Mouse (Mus musculus) liver, postnatal 0 days (tissue): ENCODE data around the gene Dusp15. TPM values are rescaled to one million over a fixed set of nuclear protein-coding genes. Genes with fewer than 3 reads are reported as not detected.

Experiments
- ATAC-seq: fragments of 200-750 bp; cut with Nextera tagmentation; 2 replicates; pipeline ENCODE4 v1.8.0; 2017; ENCODE audit warnings: mild to moderate bottlenecking, moderate library complexity
- DNase-seq: peaks from one replicate; pipeline ENCODE4 v3.0.0-alpha.2; 2016
- H3K27ac ChIP-seq: fragments of 300-500 bp; sonication (generic); 2 replicates; pipeline ENCODE4 v1.5.1; 2014; ENCODE audit warnings: antibody characterized with exemption, moderate library complexity, mild to moderate bottlenecking, low read depth
- H3K27me3 ChIP-seq: fragments of 300-500 bp; sonication (generic); 2 replicates; pipeline ENCODE4 v1.6.1; 2014; ENCODE audit warnings: low read length, control low read depth, mixed read lengths; ENCODE audit not compliant: insufficient read depth
- H3K36me3 ChIP-seq: fragments of 300-500 bp; sonication (generic); replicated peaks from 2 replicates; pipeline ENCODE4 v1.6.1; 2014; ENCODE audit warnings: mild to moderate bottlenecking, control low read depth, low read length, moderate library complexity, mixed read lengths; ENCODE audit not compliant: insufficient read depth
- H3K4me1 ChIP-seq: fragments of 300-500 bp; sonication (generic); 2 replicates; pipeline ENCODE4 v1.6.1; 2014; ENCODE audit warnings: antibody characterized with exemption, mild to moderate bottlenecking, control low read depth; ENCODE audit not compliant: insufficient read depth
- H3K4me2 ChIP-seq: fragments of 300-500 bp; sonication (generic); 2 replicates; pipeline ENCODE4 v1.6.1; 2014; ENCODE audit warnings: low read depth, mild to moderate bottlenecking, low read length, moderate library complexity, mixed read lengths
- H3K4me3 ChIP-seq: fragments of 300-500 bp; sonication (generic); 2 replicates; pipeline ENCODE4 v1.5.1; 2014; ENCODE audit warnings: low read depth, low read length
- H3K9ac ChIP-seq: fragments of 300-500 bp; sonication (generic); replicated peaks from 2 replicates; pipeline ENCODE4 v1.6.1; 2014; ENCODE audit warnings: mild to moderate bottlenecking, moderate library complexity
- H3K9me3 ChIP-seq: fragments of 300-500 bp; sonication (generic); 2 replicates; pipeline ENCODE4 v1.6.1; 2016; ENCODE audit warnings: mild to moderate bottlenecking, control low read depth, low read length, mixed read lengths
- CTCF ChIP-seq: sonication (generic); IDR thresholded peaks from 2 replicates; pipeline ENCODE4 v1.5.1; 2016; ENCODE audit warnings: antibody characterized with exemption, low read depth
- EP300 ChIP-seq: IDR thresholded peaks from 2 replicates; pipeline ENCODE4 v1.6.1; 2016; ENCODE audit warnings: antibody characterized with exemption, low read depth, mild to moderate bottlenecking
- WGBS: fragments of 180-500 bp; shearing (Covaris S2); extraction: QIAGEN DNeasy Blood & Tissue Kit; methylation state at CpG from one replicate; pipeline ENCODE4 v1.1.7; 2014; ENCODE audit not compliant: insufficient replicate concordance; 5-methylcytosine and 5-hydroxymethylcytosine counted together
- polyA plus RNA-seq: library from polyadenylated mRNA; unstranded; fragments of >200 nt; fragmentation: Nextera tagmentation; extraction: Ambion mirVana; gene quantifications from 2 replicates; pipeline ENCODE4 v1.2.1, GENCODE M21; 2015

Dusp15 gene
- polyA plus RNA-seq, 1 experiment from 2014 or later = not detected

DNA sequence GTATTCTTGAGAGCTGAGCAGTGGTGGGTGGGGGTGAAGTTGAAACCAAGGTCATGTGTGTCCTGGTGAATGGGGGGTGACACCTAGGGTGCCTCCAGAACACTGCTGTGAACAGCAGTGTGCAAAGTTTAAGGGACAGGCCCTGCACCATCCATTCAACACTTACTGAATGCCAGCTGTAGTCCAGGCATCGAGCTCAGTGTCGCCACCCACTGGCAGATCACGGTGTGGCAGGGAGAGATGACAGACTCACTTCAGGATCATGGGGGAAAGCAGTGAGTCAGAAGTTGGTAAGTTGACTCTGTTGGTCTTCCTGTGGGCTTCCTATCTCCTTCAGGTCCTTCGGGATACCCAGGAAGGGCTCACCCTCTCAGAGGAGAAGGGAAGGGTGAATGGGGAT, 11.7 kb downstream of the Dusp15 start:
- Histone ChIP-seq H3K9me3 (no peaks in the 10 kb centered on the region), H3K9ac (no peak overlapping the region), H3K4me3 (no peak overlapping the region), H3K27me3 (peaks cover 45% of the 10 kb centered on the region), H3K4me2 (no peak overlapping the region), H3K27ac (no peak overlapping the region), H3K36me3 (no peaks in the 10 kb centered on the region), H3K4me1 (no peaks in the 10 kb centered on the region)
- peak; percentile 74 for DNase-seq
- 1% methylated on average over 4 of the region's 4 CpGs for WGBS
- TF ChIP-seq CTCF (peak; percentile 85), EP300 (no peak)
- no peak for ATAC-seq

DNA sequence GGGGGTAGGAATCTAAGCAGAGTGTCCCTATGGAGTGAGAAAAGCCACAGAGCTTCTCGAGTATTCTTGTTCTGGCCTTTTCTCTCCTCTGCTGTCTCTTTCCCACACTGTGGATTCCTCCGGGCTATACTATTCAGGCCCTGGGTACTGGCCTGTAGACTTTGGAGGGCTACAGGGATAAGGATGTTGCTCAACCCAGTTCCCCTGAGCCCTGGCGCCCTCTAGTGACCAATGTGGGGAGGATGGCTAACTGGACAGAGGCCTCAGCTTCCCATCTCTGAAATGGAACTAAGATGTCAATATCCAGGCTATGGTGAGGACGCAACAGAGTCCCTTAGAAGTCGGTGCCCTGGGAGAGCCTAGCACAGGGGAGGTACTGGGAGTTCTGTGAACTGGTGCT, 17.9 kb downstream of the Dusp15 start:
- TF ChIP-seq EP300 (no peak), CTCF (peak; percentile 79)
- DNase-seq (peak; percentile 63), ATAC-seq (no peak)
- Histone ChIP-seq H3K4me1 (no peaks in the 10 kb centered on the region), H3K27me3 (no peaks in the 10 kb centered on the region; the same call in 1 of the 2 replicates), H3K36me3 (no peaks in the 10 kb centered on the region), H3K4me2 (no peak overlapping the region), H3K27ac (no peak overlapping the region), H3K4me3 (no peak overlapping the region), H3K9ac (no peak overlapping the region), H3K9me3 (no peaks in the 10 kb centered on the region)
- WGBS = 32% methylated on average over 5 of the region's 5 CpGs

DNA sequence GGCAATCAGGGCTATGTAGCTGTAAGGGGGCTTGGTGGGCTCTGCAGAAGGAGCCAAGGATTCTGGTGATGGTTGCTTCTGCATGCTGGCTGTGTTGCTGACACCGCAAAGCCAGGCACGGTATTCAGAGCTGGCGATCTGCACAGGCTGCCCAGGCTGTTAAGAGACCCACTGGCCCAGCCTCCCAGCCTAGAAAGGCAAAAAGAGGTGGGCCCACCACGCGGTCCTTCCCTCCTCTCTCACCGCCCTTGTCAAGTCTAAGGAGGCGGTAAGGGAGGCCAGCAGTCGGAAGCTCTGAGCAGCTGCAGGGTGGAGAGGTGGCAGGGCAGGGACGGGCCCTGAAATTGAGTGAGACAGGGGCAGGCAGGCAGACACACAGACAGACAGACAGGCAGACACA, 18.4 kb downstream of the Dusp15 start, which contains the start of gene Foxs1:
Gene Foxs1, minus strand, starts transcription at position 161 of the 400 bp plus-strand sequence.
- WGBS = 32% methylated on average over 9 of the region's 9 CpGs
- Histone ChIP-seq H3K9ac (no peak within 1 kb of the TSS), H3K27ac (peak within 1 kb of the TSS; percentile 44; the same call in 1 of the 2 replicates), H3K36me3 (no peaks in the 10 kb centered on the region), H3K9me3 (no peaks in the 10 kb centered on the region), H3K27me3 (no peaks in the 10 kb centered on the region), H3K4me1 (no peaks in the 10 kb centered on the region), H3K4me2 (no peak within 1 kb of the TSS), H3K4me3 (no peak within 1 kb of the TSS)
- no peak for TF ChIP-seq CTCF
- no peak for TF ChIP-seq EP300
- no peak for ATAC-seq
- no peak for DNase-seq

DNA sequence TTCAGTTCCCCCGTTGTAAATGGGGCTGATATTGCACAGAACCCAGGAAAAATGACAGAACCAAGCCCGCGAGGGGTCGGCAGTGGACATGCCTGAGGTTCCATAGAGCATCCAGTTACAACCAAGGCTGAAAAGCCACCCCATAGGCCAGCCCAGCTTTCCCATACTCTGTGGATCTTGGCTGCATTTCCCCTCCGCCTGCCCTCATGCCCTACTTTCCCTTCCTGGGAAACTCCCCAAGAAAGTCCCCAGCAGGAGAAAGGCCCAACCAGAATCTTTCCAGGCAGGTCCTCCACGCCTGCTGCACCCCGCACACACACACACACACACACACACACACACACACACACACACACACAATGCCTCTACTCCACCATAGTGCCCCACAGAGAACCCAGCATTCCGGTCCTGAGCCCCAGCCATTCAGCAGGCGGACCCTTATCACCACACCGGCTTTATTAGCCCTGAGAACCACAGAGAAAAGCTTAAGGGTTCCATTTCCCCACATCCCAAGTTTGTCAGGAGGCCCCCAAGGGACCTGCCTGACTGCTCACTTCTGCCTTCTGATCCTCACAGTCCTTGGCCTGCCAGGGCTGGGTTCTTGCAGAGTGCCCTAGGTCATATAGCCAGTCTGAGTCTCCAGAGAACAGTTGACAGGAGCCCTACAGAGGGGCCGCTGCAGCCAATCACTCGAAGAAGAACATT, 19.9 kb downstream of the Dusp15 start:
- ATAC-seq (no peak), DNase-seq (no peak)
- H3K4me3 ChIP-seq = no peak overlapping the region
- no peaks in the 10 kb centered on the region for H3K9me3 ChIP-seq
- no peaks in the 10 kb centered on the region for H3K27me3 ChIP-seq
- no peak overlapping the region for H3K4me2 ChIP-seq
- TF ChIP-seq CTCF (no peak), EP300 (no peak)
- no peaks in the 10 kb centered on the region for H3K36me3 ChIP-seq
- peak overlapping the region; percentile 44; the same call in 1 of the 2 replicates for H3K27ac ChIP-seq
- WGBS = 74% methylated on average over 12 of the region's 12 CpGs
- H3K9ac ChIP-seq = no peak overlapping the region
- no peaks in the 10 kb centered on the region for H3K4me1 ChIP-seq

DNA sequence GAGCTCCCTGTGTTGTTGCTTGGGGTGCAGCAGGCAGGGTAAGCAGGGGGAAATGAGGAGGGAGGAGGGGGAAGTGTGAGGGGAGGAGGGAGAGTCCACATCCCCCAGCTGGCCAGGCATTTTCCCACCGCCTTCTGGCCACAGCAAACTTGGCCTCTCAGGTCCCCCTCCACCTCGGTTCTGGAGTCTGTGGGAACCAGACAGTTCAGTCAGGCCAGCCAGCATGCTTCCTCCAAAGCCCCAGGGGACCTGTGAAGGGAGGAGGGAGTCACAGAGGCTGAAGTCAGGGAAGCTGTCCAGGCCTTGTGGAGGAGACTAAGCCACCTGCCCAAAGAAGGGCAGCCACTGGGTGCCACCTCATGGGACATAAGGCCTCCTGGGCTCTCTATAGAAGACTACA, 21.2 kb downstream of the Dusp15 start:
- H3K4me1 ChIP-seq = peaks cover 4% of the 10 kb centered on the region; the same call in 1 of the 2 replicates
- 0 out of 2 replicates have a peak overlapping the region, but pooled peaks have one; percentile 34 for H3K27ac ChIP-seq
- H3K4me3 ChIP-seq = no peak overlapping the region
- H3K9ac ChIP-seq = no peak overlapping the region
- TF ChIP-seq EP300 = no peak
- no peak for TF ChIP-seq CTCF
- H3K27me3 ChIP-seq = no peaks in the 10 kb centered on the region
- no peaks in the 10 kb centered on the region for H3K36me3 ChIP-seq
- DNase-seq = no peak
- 15% methylated on average over 2 of the region's 2 CpGs for WGBS
- H3K4me2 ChIP-seq = no peak overlapping the region
- ATAC-seq = no peak
- H3K9me3 ChIP-seq = no peaks in the 10 kb centered on the region

DNA sequence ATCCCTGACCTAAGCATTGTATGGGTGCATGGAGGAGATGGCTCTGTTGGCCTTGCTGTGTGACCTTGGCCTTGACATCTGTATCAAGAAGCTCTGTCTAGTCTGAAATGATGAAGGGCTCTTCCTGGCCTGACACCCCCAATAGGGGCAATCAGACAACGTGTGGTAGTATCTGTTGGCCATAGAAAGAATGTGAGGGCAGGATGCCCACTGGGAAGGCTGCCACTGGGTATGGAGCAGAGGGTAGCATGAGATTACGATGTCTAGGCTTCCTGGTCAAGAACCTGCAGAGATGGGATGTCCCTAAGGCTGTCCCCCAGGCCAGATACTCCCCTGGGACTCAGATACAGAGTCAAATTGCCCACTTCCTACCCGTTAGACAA, 22.5 kb downstream of the Dusp15 start:
- no peak overlapping the region for H3K4me2 ChIP-seq
- TF ChIP-seq EP300 = no peak
- no peak for TF ChIP-seq CTCF
- 61% methylated on average over 3 of the region's 3 CpGs for WGBS
- no peaks in the 10 kb centered on the region for H3K9me3 ChIP-seq
- peak overlapping the region; percentile 39; the same call in 1 of the 2 replicates for H3K27ac ChIP-seq
- no peaks in the 10 kb centered on the region for H3K27me3 ChIP-seq
- no peaks in the 10 kb centered on the region for H3K36me3 ChIP-seq
- no peak overlapping the region for H3K4me3 ChIP-seq
- H3K9ac ChIP-seq = no peak overlapping the region
- H3K4me1 ChIP-seq = peaks cover 6% of the 10 kb centered on the region; the same call in 1 of the 2 replicates
- DNase-seq = no peak
- ATAC-seq = no peak
